In genomic region chr9:47942761-47943583, GRCm38 (mm10) we compare ENCODE assay signal across 10 mouse cellular contexts.
DNase-seq lines count a peak whose midpoint lies in the region; ATAC-seq and TF ChIP-seq lines count a peak whose summit lies in the region.
"Had no signal": no experiment of that assay in that cellular context is flagged by ENCODE, and none has a peak within 500 bp of the region (broad histone marks: within the 10 kb centered on the region; RNA-seq: fewer than 3 reads in every experiment).

No protein-coding gene starts in this region.

- no peak overlapping the region for H3K4me2 ChIP-seq in hindbrain, embryonic 16.5 days (ENCODE audit: low read length)

- ATAC-seq in frontal cortex, adult (ENCODE audit: low TSS enrichment): no peak
- ATAC-seq in hindbrain, embryonic 16.5 days: peak; percentile 45; the same call in 1 of the 2 replicates

- H3K9me3 ChIP-seq in hindbrain, embryonic 16.5 days (ENCODE audit: control insufficient read depth, low read length): no peaks in the 10 kb centered on the region

- no peak overlapping the region for H3K27ac ChIP-seq in hindbrain, embryonic 16.5 days (ENCODE audit: low read depth, low read length)
- H3K27ac ChIP-seq in kidney, adult 2 months (ENCODE audit: insufficient read depth, low read depth, low read length): no peak overlapping the region

- H3K9ac ChIP-seq in hindbrain, embryonic 16.5 days (ENCODE audit: low read depth, low read length): no peak overlapping the region

- peaks cover 8% of the 10 kb centered on the region for H3K4me1 ChIP-seq in hindbrain, embryonic 16.5 days (ENCODE audit: control insufficient read depth, insufficient read depth, low read depth, low read length)
- no peaks in the 10 kb centered on the region for H3K4me1 ChIP-seq in kidney, adult 2 months (ENCODE audit: control insufficient read depth, insufficient read depth, low read length)

- H3K27me3 ChIP-seq in hindbrain, embryonic 16.5 days (replicated peaks; ENCODE audit: control insufficient read depth, insufficient read depth, low read length): no peaks in the 10 kb centered on the region
- no peaks in the 10 kb centered on the region for H3K27me3 ChIP-seq in kidney, adult 2 months (replicated peaks; ENCODE audit: control insufficient read depth, insufficient read depth, low read length)

- no peak for TF ChIP-seq CTCF in kidney, adult 2 months (conservative IDR thresholded peaks at IDR 0.05; ENCODE audit: insufficient read depth, insufficient read length, low read depth, low read length)

- intact Hi-C loops in left cerebral cortex, postnatal 36 days (cut with DNase I): no loop called here

- no peak for TF ChIP-seq POLR2A in kidney, adult 2 months (IDR thresholded peaks at IDR 0.05; ENCODE audit: low read depth, low read length)

- H3K36me3 ChIP-seq in hindbrain, embryonic 16.5 days (ENCODE audit: control insufficient read depth, insufficient read depth, low read length): no peaks in the 10 kb centered on the region
- no peaks in the 10 kb centered on the region for H3K36me3 ChIP-seq in kidney, adult 2 months (ENCODE audit: control insufficient read depth, insufficient read depth, low read length)

- peak; percentile 25 to 52 for DNase-seq in frontal cortex, adult 2 months (ENCODE audit: extremely low spot score in 1 of 2, low spot score in 1 of 2)
- peak; percentile 24 to 28 for DNase-seq in left cerebral cortex, postnatal 36 days (ENCODE audit: low spot score in 2 of 2)
- peak; percentile 39 for DNase-seq in right cerebral cortex, postnatal 25 days
- DNase-seq in liver: no peak
- no peak for DNase-seq in kidney, adult 2 months
- DNase-seq in gastrocnemius, postnatal 4 days (ENCODE audit: low spot score in 2 of 2): no peak
- DNase-seq: lung, postnatal 4 days had no signal

- 28% methylated on average over 11 of the region's 11 CpGs for WGBS in hindbrain, embryonic 16.5 days
- 49% methylated on average over 11 of the region's 11 CpGs for WGBS in kidney, adult 2 months

- H3K4me3 ChIP-seq in hindbrain, embryonic 16.5 days (ENCODE audit: low read length): no peak overlapping the region
- no peak overlapping the region for H3K4me3 ChIP-seq in kidney, adult 2 months (ENCODE audit: insufficient read depth, low read depth, low read length)
- H3K4me3 ChIP-seq: erythroblast, embryonic 14.5 days had no signal

Comparison
In these comparisons a context has a peak if more than half of its experiments do, and no peak if none do; other contexts are left out.
1. DNase-seq: peak in frontal cortex, adult 2 months (2 of 2), left cerebral cortex, postnatal 36 days (2 of 2) and right cerebral cortex, postnatal 25 days (single experiment); none in liver (single experiment), kidney, adult 2 months (single experiment) and gastrocnemius, postnatal 4 days (0 of 2).